Mouse (Mus musculus) heart, adult 18-20 months (tissue): Measurements from ENCODE around the gene Cd274. TPM values are rescaled to one million over a fixed set of nuclear protein-coding genes. Genes with fewer than 3 reads are reported as not detected.

ENCODE experiments used
- DNase-seq, 2 experiments: peaks; one replicate each; pipeline ENCODE4 v3.0.0; 2021 to 2022; ENCODE audit warnings: mixed read lengths in 1 of 2
- long read RNA-seq, 2 experiments: library from polyadenylated mRNA; stranded (forward); transcript quantifications; one replicate each; pipeline ENCODE4 v2.0.0; 2021
- total RNA-seq, 2 experiments: library from RNA; stranded (reverse); gene quantifications; 2 replicates each; pipeline ENCODE4 v1.2.3; 2021

Gene Cd274
- 1 to 10 TPM; 2.6 to 9.4 TPM for total RNA-seq
- long read RNA-seq, experiment 1, partial matches to known transcripts, result 0 of 3 reads
- long read RNA-seq, experiment 1, other reads (novel, unspliced or antisense), result 1 of 3 reads
- long read RNA-seq, experiment 2, partial matches to known transcripts, result 0 of 1 reads
- long read RNA-seq, experiment 2, other reads (novel, unspliced or antisense), result 0 of 1 reads

- DNase-seq, result peak; percentile 86 to 93
These were observed at the start of gene Cd274, which contains the start of gene Plgrkt for GRCm38 (mm10) chr19:29366969-29367622. Cd274 (plus strand) TSS chr19:29367455. Plgrkt (minus strand) TSS chr19:29367390.

DNA sequence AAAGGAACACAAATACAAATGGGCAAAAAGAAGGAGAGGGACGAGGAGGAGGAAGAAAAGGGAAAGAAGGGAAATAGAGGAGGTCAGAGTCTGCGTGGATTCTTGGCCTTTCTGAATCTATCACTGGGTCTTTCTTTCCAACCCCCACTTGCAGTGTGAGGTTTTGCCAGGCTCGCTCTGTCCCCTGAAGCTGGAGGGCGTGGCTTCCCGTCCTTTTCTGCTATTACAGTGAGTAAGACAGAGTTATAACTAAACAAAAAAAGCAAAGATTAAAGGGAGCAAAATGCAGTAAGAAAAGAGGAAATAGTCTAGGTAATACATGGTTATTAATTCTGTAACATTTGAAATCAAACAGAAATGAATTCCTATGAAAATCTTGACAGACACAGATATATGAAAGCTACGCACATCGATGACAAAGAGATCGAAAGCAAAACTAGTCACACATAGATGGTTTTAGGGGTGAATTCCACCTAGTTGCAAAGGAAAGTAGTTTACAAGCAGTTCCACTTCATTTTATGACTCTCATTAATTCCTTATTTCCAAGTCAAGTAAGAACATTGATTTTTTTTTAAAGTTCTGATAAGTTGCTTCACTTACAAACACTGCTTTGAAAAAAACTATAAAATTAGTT is 43.7 kb upstream of the Cd274 start:
- no peak for DNase-seq

DNA sequence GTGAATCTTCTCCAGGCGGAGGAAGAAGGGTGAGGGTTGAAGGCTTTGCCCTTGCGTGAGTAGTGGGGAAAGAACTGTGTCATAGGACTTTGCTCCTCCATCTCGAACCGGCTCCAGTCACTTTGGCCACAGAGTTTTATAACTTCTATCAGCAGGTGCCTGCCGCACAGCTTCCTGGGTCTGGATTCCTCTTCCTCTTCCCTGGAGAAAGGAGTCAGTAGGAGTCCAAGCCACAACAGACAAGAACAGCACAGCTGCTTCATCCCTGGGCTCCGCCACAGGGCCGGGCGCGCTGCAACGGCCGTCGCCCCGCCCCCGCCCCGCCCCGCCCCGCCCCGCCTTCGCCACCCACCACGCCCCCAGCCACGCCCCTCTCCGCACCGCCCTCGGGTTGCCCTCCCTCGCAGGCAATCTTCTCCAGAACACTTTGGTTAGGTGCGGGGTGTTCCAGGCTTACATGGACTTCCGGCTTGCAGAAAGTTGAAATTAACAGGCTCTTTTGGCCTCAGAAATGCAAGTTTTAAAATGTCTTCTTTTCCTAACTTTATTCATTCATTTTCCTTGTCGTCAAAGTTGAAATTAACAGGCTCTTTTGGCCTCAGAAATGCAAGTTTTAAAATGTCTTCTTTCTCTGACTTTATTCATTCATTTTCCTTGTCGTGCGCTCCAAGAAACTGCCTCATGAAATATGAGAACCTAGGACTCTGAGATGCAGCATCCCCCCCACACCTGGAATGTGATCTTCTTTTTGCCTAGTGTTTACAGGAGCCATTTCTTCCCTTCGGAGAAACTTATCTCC is 42.0 kb upstream of the Cd274 start, which contains the start of gene Insl6:
Gene Insl6 (minus strand): TSS at position 304 of the 799 bp plus-strand sequence.
- peak; percentile 64 to 81 for DNase-seq

DNA sequence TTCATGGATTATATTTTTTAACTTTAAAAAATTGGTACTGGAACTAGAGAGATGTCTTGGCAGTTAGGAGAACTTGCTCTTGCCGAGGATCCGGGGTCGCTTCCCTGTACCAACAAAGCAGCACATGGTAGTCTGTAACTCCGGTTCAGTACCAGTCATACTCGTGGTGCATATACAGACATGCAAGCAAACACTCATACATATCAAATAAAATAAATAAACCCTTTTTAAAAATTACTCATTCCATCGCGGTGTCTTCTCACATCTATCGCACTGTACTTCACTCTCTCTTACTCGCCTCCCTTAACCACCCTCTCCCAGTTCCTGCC is 41.4 kb upstream of the Cd274 start:
- no peak for DNase-seq

GRCm38 (mm10) chr19:29326396-29326795 is 40.9 kb upstream of the Cd274 start:
- no peak for DNase-seq

GRCm38 (mm10) chr19:29326822-29327552 is 40.3 kb upstream of the Cd274 start:
- DNase-seq, result no peak

GRCm38 (mm10) chr19:29334068-29334745 is 33.0 kb upstream of the Cd274 start, which contains the start of gene Rln1:
Rln1 (minus strand) TSS chr19:29334670.
- peak; percentile 14 to 29 for DNase-seq

- no peak for DNase-seq
These were observed 30.6 kb upstream of the Cd274 start for GRCm38 (mm10) chr19:29336624-29337023.

GRCm38 (mm10) chr19:29341029-29341428 is 26.2 kb upstream of the Cd274 start:
- no peak for DNase-seq

GRCm38 (mm10) chr19:29342281-29342680 is 25.0 kb upstream of the Cd274 start:
- no peak for DNase-seq

- DNase-seq, result no peak
These were observed 22.4 kb upstream of the Cd274 start for GRCm38 (mm10) chr19:29344868-29345267.

DNA sequence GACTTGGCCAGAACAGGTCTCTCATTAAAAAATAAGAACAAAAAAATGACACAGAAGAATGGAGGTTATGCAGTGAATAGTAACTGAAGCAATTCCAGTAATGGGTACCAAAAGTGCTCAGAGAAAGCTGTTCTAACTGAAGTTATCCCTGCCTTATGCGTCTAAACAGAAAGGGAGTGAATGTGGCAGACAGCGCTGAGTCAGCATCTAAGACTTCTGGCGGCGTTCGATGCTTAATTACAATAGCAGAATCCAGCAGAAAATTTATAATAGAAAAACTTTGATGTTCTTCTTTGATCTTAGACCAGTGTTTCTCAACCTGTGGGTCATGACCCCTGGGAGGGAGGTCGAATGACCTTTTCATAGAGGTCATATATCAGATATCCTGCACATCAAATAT is 21.6 kb upstream of the Cd274 start:
- DNase-seq, result no peak

DNA sequence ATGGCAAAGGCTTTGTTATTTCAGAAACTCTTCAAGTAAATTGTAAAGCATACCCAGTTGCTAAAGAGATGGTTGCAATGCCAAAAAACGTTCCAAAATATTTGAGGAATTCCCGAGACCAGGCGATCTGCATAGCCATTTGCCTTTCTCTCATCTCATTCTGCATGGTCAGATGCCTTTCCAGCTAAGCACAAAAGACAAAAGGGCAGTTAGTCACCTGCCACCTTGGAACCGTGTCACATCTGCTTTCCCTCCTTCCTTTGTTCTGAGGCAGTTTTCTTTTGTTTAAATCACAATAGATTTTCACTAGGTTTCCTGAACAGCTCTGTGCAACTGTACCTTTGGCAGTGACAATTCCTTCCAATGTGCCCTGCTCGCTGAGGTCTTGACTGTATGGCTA is 16.3 kb upstream of the Cd274 start:
- no peak for DNase-seq

DNA sequence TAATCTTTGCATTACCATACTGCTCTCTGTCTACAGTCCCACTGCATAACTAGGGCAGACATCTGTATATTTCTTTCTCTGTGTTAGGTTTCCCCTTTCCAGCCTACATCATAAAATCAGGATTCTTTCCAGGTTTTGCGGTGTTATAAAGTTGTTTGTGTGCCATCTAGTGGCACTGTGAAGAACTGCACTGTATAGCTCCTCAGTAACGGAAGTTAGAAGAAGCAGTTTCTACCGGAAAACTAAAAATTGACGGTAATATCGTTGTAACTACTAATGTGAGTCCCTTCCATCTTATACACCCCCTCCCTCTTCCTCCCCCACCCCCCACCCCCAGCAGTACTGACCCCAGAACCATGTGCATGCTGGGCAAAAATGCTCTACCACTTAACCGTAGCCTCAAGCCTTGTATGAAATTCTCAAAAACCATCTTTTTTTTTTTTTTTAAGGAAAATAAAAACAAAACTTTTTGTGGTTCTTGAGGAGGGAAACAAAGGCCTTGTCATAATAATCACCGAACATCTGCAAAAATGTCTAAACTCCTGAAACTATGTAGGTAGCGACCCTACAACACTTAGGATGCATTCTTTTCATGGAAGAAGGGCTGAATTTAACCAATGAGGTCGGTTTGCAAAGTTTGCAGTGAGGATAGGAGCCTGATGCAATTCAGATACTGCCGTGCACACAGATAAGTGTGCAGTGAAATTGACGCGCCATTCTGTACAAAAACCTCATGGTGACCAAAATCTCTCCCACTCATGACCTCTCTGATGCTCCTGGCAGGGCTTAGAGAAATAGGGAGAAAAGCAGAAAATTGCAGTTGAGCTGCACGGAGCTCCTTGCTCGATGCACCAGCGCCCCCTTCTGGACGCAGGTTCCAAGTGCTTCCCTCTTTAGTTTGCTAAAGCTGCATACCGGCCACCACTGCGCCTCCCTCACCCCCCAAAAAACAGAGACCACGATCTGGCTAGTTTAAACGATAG is 12.1 kb upstream of the Cd274 start:
- peak; percentile 86 to 94 for DNase-seq

DNA sequence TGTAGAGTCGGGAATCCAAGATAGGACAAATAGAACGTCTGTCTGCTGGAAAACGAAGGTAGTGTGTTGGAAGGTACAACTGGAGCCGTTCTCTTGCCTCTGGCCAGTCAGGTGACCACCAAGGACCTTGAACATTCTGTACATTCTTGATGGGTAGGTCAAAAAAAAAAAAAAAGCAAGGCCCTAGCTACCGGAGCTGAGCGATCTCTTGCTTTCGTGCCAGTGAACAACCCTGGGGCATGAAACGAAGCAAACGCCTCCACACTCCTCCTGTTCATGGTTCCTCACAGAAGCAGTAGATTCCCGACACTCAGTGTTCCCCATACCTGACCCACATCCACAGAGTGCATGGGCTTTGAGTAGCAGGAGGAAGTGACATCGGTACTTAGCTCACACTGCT is 11.0 kb upstream of the Cd274 start:
- DNase-seq, result no peak

GRCm38 (mm10) chr19:29360251-29360650 is 7.0 kb upstream of the Cd274 start:
- no peak for DNase-seq

- peak; percentile 92 to 96 for DNase-seq
These were observed 5.7 kb upstream of the Cd274 start for GRCm38 (mm10) chr19:29361468-29362130.

DNA sequence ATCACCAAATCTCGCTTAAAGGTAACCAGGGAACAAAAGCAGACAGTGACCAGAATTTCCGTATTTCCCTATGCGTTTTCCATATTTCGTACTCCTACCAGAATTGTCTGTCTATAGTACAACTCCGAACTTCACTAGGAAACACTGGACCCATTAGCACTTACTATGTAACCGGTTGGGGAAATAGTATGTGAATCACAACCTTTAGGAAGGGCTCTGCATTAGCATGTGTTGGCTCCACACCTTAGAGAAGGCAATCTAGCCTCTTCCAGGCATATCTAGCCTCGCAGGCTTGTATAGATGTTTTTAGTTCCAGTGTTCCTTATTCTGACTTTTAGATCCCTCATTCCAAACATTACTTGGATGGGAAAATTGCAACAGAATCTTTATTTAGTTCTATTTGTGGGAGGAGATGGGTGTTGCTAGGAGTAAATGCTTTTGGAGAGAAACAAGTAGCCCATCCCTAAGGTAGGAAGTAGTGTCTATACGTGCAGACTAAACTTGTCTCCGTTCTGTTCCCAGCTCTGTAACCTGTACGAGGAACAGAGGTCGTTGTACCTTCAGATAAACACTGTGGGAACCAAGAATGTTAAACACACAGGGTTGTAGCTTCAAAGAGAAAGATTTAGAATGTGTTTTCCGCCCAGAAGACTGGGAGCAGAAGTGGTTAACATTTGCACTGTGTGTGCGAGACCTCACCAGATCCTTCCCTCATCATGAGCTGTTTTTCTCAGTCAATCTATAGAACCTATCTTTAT is 4.9 kb upstream of the Cd274 start:
- no peak for DNase-seq

GRCm38 (mm10) chr19:29363557-29363956 is 3.7 kb upstream of the Cd274 start:
- DNase-seq, result no peak
